Mouse (Mus musculus): Measurements from ENCODE around the gene Tnfsf11.

Gene Tnfsf11

DNA sequence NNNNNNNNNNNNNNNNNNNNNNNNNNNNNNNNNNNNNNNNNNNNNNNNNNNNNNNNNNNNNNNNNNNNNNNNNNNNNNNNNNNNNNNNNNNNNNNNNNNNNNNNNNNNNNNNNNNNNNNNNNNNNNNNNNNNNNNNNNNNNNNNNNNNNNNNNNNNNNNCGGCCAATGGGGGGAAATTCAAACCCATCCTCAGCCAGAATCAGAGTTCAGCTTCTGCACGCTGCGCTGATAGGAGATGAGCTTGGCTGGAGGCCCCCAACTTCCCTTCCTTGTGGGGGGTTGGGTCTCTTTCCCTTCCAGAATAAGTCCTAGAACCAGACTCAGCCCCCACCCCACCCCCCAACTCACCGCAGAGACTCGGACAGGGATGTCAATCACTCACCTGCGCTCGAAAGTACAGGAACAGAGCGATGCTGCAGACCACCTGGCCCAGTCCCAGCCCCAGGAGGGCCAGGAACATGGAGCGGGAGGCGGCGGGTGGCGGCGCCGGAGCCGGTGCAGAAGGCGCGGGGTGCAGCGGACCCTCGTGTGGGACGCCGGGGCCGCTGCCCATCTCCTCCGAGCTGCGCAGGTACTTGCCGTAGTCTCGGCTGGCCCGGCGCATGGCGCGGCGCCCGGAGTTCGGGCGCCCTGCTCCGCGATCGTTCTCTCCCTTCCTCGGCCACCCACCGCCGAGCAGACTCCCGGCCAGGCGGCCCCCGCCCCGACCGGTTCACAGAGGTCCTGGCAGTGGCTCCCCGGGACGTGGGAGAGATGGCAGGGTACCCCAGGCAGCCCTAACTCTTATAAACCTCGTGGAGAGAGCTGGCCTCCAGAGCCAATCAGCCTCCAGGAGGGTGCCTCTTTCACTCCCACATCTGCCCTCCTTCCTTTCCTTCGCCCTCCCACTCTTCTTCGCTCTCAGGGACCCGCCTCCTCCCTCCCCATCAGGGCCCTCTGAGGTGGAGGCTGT, at the start of gene Tnfsf11:
Gene Tnfsf11 (minus strand): TSS at position 758 of the 952 bp plus-strand sequence.
- no peak for DNase-seq (ENCODE audit: low read depth, low spot score)

DNA sequence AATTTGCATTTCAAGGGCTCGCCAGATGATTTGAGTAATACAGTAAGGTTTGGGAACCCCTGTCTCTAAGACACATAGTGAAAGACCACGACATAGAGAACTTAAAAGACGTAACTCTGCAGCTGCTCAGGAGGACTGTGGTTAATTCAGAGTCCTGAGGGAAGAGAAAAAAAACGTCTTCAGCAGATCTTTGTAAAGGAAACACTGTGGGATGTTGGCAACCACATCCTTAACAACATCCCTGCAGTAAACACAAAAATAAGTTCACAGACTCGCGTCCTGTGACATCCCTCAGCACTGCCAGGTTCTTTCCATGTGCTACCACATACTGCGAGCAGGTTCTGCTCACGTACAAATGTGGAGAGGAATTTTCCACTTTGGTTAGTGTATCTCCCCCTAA, 48.9 kb upstream of the Tnfsf11 start:
- DNase-seq (ENCODE audit: low read depth, low spot score) = no peak

DNA sequence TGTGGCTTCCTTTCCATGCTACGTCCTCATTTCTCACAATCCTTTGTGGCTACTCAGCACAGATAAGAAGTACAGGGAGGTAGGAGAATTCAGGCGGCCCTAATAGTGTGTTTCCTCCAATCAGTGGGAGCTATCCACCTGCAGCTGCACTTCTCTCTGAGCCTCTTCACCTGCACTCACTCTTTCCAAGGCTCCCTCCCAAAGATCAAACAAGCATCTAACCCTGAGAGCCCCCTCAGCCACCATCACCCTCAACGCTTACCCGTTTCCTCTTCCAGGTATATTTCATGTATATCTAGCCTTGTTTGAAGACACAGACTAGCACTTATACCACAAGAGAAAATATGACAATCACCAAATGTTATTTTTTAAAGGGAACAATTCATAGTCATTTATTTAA, 47.5 kb upstream of the Tnfsf11 start:
- no peak for DNase-seq (ENCODE audit: low read depth, low spot score)

DNA sequence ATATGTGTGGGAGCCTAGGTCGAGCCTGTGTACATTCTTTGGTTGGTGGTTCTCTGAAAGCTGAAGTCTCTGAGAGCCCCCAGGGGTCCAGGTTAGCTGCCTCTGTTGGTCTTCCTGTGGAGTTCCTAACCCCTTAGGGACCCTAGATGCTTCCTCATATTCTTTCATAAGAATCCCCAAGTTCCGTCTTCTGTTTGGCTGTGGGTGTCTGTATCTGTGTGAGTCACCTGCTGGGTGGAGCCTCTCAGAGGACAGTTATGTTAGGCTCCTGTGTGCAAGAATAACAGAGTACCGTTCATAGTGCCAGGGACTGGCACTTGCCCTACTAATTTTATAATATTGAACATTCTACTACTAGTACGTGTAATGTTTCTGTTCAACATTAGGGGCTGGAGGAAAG, 45.0 kb upstream of the Tnfsf11 start:
- DNase-seq (ENCODE audit: low read depth, low spot score) = no peak

DNA sequence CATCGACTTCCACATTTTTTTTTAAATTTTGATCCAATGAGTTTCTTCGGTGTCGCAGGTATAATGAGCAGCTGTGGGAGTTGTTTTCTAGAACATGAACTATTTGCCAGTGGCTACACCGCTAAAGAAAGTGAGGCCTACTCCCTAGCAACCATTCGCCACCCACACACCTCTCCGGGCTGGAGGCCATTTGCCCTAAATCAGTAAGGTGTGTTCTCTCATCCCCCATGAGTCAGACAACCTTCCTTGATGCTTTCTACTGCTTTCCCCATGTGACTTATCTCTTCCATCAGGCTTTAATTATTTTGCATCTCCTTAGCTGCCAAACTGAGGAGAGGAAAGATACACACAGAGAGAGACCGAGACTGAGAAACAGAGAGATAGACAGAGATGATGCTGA, 43.7 kb upstream of the Tnfsf11 start:
- no peak for DNase-seq (ENCODE audit: low read depth, low spot score)

DNA sequence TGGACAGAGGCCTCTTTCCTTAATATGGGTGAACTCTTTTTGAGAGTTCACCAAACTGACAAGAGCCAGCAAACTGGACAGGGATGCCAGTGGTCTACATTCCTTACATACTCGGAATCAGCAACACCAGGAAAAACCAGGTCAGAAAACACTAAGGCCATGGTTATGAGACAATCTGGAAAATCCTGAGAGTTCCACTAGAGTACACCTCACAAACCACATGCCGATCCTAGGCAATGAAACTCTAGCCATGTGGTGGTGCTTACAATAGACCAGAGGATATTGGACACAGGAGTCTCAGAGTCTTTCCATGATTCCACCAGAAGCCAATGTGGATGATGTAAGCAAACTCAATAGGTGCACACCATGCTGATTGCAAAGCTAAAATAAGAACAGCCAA, 39.9 kb upstream of the Tnfsf11 start:
- no peak for DNase-seq (ENCODE audit: low read depth, low spot score)

DNA sequence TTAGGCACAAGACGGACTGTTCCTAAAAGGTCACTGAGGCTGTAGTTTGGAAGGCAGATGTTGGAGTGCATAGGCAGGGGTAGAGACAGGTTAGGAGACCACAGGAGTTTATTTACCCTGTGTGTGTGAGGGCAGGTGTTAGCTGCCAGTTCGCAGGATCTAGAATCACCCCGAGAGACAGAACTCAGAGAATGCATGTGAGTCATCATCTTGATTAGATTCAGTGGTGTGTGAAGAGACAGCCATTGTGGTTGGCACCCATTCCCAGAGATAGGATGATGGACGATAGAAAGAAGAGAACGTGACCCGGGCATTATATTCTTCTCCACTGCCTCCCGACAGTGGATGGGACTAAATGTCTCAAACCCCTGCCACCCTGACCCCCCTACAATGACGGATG, 35.2 kb upstream of the Tnfsf11 start:
- DNase-seq (ENCODE audit: low read depth, low spot score) = no peak

DNA sequence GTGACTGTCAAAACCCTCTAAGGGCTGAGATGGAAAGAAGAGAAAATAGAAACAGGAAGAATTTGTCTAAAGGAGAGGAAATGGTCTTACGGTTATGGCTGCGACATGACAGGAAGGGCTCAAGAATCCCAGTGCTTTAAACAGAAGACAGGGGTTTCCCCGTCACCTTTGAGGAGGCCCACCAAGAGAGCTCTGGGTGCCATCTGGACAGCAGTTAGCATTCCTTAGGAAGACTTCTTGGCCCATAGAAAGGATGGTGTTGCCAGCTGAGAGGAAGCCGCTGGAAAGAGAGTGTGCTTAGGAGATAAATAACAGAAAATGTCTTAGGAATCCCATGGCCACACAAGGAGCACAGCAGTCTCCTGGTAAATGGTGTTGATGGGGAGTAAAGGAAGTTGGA, 34.3 kb upstream of the Tnfsf11 start:
- no peak for DNase-seq (ENCODE audit: low read depth, low spot score)

DNA sequence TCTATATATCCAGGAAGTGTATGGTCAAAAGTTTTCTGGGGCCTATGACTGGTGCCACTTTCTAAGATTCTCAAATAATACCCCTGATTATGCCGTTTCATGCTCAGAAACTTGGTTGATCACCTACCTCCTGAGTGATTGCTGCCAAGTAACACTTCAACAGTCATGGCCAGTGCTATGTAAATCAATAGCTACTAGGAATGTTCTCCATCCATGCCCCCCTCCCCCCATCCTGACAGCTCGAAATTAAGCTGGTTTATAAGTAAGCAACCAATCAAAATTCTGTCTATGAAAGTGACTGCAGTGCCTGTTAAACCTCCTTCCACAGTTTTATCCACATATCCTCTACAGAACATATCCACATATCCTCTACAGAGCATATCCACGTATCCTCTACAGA, 25.5 kb upstream of the Tnfsf11 start:
- DNase-seq (ENCODE audit: low read depth, low spot score) = no peak

DNA sequence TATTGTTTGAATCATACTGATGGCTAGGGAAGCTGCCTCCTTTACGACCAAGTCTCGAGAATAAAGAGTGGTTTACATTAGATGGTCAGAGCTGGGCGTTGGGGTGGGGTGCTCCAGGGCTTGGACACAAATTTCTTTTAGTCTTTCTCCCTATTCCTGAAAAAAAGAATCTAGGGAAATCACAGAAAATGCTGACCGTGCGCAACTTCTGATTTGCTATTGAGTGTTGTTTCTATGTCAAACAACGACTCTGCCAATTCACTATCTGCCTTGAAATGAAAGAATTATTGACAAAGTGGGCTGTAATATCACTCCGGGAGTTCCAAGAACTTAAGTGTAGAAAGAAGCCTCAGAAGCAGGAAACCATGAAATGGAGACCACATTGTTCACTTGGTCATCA, 23.5 kb upstream of the Tnfsf11 start:
- DNase-seq (ENCODE audit: low read depth, low spot score) = no peak

DNA sequence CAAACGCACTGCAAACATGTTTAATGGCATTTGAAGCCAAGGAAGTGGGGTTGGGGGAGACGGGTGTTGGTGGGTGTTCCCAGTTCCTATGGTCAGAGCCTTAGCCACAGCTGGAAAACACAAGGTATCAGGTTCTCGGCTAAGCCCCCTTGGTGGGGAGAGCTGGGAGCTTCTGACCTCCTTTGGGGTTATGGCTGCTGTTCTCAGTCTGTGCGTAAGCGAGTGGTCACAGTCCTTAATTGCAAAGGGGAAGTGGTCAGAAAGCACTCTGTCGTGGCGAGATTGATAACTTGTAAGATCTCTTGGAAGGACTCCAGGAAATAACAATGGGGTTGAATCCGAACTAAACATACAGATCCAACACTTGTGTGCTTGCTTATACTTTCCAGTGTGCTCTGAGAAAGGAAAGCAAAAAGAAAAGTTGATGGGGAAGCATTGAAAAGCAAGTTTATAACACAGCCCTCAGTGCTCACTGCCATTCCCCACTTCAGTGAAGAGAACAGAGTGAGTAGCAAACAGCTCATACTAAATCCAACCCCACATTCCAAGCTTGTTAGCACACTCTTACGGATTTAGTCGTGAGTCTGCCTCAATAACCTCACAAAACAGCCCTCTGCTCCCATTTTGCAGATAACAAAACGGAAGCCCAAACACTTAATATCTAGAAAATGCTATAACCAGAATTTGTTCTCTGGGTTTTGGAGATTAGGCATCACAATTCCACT, 22.9 kb upstream of the Tnfsf11 start:
- peak; percentile 39 for DNase-seq (ENCODE audit: low read depth, low spot score)

DNA sequence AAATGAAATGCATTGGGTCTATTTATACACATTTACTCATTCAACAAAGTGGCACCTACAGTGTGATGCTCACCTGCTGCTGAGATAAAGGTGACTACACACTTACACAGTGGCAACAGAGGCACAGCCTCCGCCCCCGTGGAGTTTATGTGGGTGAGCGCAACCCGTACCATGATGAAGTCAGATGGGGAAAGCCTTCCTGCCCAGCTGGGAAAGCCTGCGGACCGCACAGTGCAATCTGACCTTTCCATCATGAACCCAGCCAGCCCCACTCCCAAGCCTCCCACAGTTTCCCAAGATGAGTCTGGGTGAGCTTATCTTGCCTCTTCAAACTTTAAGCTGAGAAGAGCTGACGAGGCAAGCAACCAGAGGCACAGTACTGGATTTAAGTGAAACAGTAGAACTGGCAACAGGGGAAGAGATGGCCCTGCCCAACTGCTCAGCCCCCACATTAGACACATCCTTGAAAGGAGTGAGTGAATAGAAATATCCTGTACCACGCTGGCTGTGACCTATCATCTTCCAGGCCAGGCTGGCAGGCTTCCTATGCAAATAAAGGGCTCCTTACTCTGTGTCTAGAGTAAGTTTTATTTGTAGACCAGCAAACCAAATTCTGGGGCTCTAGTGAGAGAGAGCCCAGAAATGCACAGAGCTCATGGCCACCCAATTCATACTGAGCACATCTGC, 22.1 kb upstream of the Tnfsf11 start:
- no peak for DNase-seq (ENCODE audit: low read depth, low spot score)

DNA sequence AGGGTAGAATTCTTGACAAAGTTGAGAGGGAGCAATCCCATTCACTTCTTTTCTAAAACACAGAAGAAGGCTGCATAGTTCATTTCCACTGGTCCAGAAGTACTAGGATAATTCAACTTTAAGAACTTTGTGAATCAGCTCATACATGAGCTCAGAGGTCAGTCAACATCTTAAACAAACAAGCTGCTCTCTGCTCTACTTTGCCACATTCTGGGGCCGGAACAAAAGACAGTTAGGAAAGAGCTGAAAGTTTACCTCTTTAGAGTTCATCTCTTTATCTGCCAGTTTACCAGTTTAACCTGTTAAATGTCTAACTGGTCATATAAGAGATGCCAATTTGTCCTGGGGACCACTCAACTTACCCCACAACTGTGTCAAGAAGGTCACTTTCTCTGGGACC, 15.5 kb upstream of the Tnfsf11 start:
- no peak for DNase-seq (ENCODE audit: low read depth, low spot score)

DNA sequence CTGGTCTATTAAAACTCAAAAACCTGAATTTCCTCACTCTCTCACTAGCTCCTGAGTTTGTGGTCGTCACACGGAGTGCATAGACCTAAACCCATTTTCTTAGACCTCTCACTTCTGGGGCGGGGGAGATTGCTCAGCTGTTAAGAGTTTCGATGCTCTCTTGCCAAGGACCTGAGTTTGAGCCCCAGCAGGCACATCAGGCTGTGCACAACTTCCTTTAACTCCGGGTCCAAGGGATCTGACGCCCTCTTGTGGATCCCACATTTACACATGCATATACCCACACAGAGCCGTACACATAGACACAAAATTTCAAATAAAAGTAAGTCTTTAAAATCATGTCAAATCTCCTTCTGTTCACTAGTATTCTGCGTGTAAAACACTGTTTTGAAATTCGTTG, 15.1 kb upstream of the Tnfsf11 start:
- DNase-seq (ENCODE audit: low read depth, low spot score) = no peak

DNA sequence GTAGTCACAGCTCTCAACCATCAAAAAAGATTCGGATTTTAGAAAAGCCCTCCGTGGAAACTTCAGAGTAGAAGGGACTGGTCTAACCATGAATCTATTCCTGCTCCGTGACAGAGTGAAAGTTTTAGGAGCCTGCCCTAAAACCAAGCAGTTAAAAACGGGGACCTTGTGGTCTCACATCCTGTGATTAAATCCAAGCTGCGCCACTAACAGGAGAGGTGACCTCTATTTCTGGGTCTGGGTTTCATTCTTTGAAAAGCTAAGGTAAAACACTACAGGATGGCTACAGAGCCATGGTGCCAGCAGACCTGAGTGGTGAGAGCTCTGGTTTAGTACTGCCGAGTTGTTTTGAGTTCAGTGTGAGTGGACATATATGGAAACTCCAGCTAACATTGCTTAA, 12.4 kb upstream of the Tnfsf11 start:
- no peak for DNase-seq (ENCODE audit: low read depth, low spot score)

DNA sequence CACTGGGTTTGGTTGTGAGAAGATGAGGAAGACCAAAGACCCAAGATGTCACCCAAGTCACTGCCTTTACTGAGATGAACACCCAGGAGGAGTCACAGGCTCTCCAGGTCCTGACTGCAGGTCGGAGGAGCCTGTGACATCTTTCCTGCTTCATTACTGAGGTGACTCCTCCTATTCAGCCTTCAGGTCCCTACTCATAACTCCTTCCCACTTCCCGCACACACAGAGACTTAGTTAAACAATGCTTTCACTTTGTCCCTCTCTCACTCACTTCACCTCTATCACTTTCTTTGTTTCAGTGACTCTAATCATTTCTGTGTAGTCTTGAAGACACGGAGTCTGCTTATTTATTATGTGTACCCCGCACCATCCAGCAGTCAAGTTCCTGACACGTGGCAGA, 11.7 kb upstream of the Tnfsf11 start:
- DNase-seq (ENCODE audit: low read depth, low spot score) = no peak

DNA sequence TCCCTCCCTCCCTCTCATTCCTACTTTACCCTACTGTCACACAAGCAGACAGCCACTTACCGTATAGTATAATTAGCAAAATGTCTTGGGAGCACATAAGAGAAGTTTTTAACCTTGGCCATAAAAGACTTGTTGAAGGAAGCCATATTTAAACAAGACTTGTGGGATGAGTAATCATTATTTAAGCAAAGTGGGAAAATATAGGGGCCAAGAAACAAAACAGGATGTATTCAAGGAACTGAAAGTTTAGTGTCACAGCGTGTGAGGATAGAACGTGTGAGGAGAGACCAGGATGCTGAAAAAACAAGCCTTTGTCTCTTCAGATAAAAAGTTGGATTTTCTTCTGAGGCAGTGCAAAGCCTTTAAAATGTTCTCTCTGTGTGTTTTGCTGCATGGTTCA, 11.2 kb upstream of the Tnfsf11 start:
- no peak for DNase-seq (ENCODE audit: low read depth, low spot score)

DNA sequence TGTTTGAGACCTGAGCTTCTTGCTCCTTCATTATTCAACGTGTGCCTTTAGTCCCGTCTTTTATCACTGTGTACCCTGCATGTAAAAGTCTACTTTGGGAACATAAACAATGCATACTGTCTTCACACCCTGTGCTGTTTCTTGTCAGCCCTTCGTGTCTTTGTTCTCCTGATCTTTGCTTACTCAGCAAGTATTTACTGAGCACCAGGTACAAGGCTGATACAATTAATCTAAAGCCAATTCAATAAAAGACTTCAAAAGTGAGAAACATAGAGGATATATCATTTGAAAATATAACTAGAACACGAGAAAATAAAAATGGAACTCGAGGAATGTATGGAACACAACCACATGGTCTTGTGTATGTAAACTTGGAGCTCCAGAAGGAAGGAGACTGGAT, 9.8 kb upstream of the Tnfsf11 start:
- no peak for DNase-seq (ENCODE audit: low read depth, low spot score)

DNA sequence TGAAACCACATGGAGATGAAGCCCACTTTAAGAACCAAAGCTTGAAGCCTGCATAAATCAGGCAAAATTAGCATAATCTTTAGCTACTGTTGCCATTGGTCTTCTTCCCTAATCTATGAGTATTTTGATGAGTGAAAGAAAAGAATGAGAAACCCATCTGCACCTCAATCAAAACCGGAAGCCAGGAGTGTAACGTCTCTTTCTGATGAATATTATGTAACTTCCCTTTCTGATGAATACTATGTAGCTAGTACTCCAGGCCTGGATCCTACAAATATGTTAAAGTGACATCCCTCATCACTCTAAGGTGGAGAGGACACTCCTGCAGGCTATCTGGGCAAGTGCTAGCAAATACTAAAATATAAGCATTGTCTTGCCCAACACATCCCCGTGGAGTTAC, 6.9 kb downstream of the Tnfsf11 start:
- no peak for DNase-seq (ENCODE audit: low read depth, low spot score)

DNA sequence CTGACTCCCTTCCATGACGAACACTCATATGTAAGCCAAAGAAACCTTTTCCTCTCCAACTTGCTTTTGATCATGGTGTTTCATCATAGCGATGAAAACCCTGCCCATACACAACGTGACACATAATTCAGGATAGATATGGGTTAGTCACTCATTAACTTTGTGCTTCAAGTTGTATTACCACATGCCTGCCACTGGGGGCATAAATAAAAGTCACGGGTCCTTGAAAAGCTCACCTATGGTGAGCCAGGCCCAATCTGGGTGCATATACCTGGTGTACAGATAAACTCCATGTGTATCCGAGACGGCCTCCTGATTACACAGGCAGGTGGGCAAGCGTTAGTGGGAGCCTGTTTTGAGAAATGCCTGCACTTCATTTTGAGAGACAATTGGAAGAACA, 15.2 kb downstream of the Tnfsf11 start:
- peak; percentile 6 for DNase-seq (ENCODE audit: low read depth, low spot score)

DNA sequence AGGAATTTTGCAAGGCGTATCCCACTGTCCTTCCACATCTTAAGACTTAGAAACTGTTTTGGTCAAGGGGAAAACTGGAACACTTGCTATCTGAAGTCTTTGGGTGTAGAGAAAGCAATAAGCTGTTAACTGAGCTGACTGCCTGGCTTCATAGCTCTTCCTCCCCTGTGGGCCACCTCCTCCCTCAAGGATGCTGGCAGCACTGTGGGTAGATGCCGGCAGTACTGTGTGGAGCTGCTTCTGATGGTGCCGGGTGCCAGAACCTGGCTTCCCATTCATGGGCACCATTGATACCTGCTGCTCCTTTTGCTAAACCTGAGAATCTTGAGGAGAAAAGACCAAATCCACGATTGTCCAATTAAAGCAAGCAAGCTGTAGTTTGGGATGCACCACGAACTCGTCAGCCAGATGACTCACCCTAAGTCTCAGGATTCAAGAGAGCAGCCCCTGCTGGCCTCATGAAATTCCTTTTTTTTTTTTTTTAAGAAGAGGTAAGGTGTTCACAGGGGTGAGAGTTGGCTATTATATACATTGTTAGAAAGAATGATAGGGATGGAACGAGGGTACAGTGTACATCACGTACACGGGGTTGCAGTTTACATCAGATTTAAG, 17.8 kb downstream of the Tnfsf11 start:
- DNase-seq (ENCODE audit: low read depth, low spot score) = no peak

DNA sequence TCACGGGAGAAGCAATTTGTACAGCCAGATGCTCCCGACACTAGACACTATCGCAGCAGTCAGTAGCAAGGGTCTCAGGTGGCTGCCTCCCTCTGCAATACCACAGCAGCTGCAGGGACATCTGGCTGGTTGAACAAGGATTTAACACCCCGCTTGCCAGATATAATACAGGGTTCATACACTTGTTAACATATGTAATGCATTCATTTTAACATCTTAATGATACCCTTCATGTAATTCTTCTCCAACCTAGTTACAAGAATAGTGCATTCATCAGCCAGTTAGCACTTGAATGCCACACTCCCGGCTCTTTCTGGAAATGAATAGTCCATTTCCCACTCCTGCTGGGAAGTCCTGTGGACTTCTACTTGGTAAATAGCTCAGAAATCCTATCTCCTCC, 18.9 kb downstream of the Tnfsf11 start:
- DNase-seq (ENCODE audit: low read depth, low spot score) = no peak
